Mouse (Mus musculus) cerebellum, postnatal 10 days (tissue): Measurements from ENCODE around the gene Mn1.
A peak's percentile ranks its signal among the peaks of the same experiment; 100 is the strongest.

ENCODE experiments used
- DNase-seq, 2 experiments: peaks; one replicate each; pipeline ENCODE4 v3.0.0; 2021; ENCODE audit warnings: mixed read lengths in 2 of 2

Gene Mn1

DNA sequence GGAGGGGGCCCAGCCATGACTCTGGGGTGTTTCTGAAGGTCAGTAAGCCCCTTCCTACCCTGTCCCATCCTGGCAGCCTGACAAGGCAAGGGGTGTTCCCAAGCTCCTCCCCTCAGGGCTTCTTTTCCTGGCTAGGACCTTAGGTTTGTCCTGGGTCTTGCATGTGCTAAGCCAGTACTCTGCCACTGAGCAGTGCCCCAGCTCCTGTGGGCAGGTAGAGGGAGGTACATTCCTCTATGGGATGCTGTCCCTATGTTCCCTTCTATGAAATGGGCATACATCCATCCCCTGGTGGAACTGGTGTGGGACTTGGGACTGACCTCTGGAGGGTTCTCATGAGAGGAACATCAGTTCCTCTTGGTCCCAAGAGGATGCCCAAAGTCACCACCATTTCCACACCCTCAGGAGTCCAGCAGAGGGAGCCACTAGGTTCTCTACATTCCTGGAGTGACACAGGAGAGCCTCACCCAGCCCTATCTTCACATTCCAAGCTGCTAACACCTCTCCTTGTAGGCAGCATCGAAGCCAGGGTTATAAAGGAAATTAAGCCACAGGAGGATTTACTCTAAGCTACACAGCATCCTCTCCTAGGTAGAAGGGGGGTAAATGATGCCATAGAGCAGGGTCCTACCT, 7.6 kb upstream of the Mn1 start:
- DNase-seq, result peak in 1 of 2 experiments; percentile 40

DNA sequence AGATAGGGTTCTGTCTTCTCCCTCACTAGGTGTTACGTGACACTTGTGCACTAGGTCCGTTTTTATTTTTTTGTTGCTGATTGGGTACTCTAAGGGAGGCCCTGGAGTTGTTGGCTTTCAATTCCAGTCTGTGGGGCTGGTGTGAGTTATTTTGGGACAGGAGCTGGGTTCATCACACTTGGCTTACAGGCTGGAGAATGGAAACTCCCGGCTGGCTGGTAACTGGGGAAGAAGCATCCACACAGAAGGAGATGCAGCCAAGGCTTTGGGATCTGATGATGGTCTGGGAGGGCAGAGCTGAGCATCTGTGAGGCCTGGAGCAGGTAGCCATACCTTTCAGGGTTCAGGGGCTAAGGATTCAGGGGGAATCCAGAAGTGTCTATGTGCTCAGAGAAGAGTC, 6.5 kb upstream of the Mn1 start:
- DNase-seq, result no peak

DNA sequence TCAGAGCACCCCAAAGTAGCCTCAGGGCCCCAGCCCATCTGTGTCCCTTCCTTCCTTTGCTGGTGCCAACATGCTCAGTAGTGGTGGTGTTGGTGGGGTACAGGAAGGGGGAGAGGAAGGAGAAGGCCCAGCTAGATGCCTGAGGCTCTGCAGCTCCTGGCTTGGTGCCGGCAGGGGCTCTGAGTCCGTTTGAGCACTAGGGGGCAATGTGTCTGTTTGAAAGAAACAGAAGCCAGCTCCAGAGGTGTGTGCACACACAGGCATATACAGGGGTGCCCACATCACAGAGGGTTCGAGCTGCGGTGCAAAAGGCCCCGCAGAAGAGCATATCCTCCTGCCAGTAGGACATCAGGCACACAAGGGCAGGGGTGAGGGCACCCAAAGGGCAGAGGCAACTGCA, 3.0 kb upstream of the Mn1 start:
- peak; percentile 90 for DNase-seq

DNA sequence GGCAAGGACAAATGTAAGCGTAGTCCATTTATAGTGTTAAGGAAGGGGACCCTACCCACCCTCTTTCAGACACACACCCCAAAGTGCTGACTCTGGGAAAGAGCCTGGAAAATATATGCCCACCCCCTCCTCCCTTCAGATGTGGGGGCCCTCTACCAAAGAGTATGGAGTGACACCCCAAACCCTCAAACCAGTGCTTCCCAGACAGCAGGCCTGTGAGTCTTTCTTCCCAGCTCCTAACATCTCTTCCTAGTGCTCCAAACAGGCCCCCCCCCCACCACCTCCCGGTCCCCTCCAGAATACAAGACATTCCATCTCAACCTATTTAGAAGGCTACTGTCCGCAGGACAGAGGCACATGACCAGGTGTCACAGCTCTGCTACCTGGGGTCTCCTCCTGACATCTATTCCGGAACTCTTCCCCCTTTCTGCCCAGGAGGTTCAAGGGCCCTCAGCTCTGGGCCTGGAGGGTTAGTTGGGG, 2.4 kb upstream of the Mn1 start:
- no peak for DNase-seq

DNA sequence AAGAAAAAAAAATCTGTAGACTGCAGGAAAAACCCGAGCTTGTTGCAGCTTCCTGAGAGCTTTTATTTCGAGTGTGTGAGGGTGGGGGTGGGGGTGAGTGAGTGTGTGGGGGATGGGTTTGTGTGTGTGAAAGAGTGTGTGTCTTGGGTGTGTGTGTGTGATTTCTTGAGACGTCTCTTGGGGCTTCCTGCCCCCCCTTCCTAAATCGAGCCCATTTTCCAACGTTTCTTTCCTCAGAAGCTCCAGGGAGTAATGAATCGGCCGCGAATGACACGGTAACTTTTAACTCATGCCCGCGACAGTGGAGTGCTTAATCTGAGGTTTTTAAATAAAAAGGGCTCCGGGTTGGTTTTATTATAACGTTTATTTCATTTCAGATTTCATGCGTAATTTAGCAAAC, 1.6 kb upstream of the Mn1 start:
- DNase-seq, result no peak

DNA sequence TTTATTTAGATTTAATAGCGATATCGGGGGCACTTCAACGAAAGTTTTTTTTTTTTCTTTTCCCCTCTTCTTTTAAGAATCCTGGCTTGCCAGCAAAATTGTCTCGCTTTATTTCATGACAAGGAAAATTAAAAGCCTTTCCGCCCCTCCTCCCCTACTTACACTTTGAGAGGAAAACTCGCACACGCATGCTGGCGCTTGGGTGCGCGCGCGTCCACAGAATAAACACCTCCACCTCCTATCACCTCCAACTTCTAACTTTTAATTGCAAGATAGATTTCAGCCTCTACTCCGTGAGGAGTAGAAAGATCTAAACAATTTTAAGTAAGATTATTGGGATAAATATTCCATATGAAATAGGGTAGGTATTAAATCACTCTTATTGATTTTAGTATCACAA, 1.1 kb upstream of the Mn1 start:
- peak in 1 of 2 experiments; percentile 47 for DNase-seq

DNA sequence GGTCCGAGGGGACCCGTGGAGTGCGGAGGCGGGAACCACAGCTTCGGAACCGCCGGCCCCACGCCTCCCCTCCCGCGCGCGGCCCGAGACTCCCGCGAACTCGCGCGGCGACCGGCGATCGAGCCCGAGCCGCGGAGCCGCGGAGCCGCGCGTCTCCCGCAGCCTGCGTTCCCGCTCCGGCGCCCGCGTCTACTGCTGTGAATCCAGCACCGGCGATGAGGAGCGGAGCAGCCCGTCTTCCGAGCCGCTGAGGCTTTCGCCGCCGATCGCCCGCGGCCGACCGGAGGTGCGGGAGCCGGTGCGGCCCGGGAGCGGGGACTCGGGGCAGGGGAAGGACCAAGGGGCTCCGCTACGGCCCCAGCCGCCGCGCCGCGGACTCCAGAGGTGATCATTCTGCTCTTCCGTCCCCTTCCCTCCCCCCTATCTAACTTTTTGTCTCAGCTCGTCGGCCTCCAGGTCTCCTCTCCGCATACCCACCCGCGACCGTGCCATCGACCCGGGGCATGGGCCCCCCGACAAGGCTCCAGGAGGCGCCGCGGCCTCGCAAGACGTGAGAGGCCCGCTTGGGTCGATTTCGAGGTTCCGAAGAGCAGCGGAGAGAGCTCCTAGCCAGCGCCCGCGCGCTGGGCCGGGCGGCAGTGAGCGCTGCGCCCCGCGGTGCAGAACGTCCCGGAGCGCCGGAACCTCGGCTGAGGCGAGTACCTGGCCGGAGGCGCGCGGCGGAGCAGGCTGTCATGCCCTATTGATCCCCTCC, 393 bp downstream of the Mn1 start:
- DNase-seq, result peak; percentile 25 to 52

DNA sequence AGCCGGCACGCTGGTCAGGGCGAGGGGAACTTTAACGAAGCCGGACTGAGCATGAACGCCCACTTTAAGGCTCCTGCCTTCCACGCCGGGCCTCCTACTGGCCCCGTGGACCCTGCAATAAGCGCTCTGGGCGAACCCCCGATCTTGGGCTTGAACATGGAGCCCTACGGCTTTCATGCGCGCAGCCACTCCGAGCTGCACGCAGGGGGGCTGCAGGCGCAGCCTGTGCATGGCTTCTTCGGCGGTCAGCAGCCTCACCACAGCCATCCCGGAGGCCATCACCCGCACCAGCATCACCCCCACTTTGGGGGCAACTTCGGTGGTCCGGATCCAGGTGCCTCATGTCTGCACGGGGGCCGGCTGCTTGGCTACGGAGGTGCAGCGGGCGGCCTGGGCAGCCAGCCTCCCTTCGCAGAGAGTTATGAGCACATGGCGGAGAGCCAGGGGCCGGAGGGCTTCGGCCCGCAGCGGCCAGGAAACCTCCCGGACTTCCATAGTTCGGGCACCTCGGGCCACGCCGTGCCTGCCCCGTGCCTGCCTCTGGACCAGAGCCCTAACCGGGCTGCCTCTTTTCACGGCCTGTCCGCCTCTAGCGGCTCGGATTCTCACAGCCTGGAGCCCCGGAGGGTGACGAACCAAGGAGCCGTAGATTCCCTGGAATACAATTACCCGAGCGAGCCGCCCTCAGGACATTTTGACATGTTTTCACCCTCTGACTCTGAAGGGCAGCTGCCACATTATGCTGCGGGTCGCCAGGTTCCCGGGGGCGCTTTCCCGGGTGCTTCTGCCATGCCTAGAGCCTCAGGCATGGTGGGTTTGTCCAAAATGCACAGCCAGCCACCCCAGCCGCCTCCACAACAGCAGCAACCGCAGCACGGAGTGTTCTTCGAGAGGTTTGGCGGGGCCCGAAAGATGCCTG, 1.3 kb downstream of the Mn1 start:
- peak; percentile 47 to 52 for DNase-seq

DNA sequence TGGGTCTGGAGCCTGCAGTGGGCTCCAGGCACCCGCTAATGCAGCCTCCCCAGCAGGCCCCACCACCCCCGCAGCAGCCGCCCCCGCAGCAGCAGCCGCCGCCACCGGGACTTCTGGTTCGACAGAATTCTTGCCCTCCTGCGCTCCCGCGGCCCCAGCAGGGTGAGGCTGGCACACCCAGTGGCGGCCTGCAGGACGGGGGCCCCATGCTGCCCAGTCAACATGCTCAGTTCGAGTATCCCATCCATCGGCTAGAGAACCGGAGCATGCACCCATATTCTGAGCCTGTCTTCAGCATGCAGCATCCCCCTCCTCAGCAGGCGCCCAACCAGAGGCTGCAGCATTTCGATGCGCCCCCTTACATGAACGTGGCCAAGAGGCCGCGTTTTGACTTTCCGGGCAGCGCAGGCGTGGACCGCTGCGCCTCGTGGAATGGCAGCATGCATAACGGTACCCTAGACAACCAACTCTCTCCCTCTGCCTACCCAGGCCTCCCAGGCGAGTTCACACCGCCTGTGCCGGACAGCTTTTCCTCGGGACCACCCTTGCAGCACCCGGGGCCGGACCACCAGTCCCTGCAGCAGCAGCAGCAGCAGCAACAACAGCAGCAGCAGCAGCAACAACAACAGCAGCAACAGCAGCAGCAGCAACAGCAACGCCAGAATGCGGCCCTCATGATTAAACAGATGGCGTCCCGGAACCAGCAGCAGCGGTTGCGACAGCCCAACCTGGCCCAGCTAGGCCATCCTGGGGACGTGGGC, 2.1 kb downstream of the Mn1 start:
- DNase-seq, result peak in 1 of 2 experiments; percentile 30

DNA sequence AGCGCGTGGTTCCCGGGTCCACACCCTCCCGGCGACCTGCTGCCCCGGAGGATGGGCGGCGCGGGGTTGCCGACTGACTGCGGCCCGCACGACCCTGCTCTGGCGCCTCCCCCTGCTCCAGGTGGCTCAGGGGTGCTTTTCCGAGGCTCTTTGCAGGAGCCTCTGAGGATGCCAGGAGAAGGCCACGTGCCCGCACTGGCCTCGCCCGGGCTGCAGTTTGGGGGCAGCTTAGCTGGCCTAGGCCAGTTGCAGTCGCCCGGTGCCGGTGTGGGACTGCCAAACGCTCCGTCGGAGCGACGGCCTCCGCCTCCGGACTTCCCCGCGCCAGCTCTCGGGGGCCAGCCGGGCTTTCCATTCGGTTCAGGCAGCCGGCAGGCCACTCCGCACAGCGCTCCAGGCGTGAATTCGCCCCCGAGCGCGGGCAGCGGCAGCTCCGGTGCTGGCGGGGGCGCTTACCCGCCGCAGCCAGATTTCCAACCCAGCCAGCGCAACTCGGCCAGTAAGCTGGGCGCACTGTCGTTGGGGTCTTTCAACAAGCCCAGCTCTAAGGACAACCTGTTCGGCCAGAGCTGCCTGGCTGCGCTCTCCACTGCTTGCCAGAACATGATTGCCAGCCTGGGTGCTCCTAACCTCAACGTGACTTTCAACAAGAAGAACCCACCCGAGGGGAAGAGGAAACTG, 3.0 kb downstream of the Mn1 start:
- peak; percentile 38 to 42 for DNase-seq

DNA sequence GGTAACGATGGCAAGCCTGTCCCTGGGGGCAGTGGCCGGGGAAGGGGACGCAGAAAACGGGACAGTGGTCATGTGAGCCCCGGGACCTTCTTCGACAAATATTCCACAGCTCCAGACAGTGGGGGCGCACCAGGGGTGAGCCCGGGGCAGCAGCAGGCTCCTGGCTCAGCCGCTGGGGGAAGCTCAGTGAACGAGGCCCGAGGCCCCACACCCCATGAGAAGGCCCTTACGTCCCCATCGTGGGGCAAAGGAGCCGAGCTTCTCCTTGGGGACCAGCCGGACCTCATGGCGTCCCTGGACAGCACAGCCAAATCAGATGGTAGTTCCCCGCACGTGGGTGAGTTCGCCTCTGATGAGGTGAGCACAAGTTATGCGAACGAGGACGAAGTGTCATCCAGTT, 3.7 kb downstream of the Mn1 start:
- DNase-seq, result no peak

DNA sequence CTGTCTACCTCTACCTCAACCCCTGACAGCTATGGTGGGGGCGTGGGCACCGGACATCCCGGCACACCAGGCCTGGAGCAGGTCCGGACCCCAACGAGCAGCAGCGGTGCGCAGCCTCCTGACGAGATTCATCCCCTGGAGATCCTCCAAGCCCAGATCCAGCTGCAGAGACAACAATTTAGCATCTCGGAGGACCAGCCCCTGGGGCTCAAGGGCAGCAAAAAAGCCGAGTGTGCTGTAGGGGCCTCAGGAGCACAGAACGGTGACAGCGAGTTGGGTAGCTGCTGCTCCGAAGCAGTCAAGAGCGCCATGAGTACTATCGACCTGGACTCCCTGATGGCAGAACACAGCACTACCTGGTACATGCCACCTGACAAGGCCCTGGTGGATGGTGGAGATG, 4.3 kb downstream of the Mn1 start:
- DNase-seq, result no peak

DNA sequence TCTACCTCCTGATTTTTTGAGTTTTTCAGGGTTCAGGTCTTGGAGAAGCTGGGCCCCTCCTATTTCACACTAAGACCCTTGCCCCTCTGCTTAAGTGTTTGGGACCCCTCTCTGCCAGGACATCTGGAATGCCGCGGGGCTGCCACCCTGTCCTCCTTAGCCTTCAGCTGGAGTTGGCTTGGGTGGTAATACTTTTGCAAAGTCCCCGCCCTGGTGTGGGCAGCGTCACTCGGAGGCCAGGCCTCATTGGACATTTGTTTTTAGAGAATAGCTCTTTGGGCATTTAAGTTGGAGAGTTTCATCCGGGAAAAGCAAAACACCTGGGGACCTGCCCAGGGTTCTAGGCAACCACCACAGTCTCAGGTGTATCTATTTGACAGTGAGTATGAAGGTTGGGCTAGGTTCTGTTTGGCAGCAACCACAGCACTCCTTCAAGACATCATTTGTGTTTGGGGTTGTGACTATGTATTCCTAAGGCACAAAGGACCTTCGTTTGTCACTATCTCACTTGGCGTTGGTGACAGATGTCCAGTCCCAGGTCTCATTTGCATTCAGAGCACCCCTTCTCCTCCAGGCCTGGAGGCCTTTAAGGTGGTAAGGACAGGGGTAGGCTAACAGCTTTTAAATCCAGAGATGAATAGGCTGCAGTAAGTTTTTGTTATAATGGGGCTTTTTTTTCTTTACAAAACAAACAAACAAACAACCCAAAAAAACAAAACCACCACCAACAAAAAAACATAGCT, 5.1 kb downstream of the Mn1 start:
- DNase-seq, result no peak

DNA sequence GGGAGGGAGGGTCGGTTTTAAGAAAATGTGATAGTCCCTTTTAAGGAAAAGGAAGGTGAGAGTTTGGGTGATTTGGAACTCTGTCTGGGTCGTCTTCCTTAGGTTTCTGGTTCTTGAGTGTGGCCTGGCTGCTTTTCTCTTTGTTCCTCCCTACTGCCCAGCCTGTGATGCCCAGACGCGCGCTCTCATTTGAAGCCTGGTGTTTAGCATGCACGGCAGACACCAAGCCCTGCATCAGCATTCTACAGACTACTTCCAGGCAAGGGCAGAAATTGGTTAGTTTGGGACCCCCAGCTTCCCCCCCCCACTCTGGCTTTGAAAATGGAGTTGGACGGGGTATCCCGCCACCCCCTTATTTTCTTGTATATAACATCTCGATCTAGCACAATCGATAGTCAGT, 5.8 kb downstream of the Mn1 start:
- DNase-seq, result no peak

DNA sequence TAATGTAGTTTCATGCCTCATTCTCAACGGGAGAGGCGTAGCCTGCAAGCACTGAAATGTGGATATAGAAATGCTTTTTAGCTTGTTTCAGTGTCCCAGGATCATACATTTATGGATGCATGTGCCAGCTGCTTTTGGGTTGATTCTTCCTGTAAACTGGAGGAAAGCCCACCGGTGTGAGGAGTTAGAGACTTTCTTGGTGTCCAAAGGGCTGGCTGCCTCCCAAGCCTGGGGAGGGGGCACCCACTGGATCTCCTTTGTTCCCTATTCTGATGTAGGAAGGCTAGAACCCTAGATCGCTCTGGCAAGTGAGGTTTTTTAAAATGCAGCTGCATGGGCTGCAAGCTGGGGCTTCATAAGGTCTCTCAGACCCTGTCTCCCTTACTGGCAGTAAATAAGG, 6.5 kb downstream of the Mn1 start:
- DNase-seq, result no peak

DNA sequence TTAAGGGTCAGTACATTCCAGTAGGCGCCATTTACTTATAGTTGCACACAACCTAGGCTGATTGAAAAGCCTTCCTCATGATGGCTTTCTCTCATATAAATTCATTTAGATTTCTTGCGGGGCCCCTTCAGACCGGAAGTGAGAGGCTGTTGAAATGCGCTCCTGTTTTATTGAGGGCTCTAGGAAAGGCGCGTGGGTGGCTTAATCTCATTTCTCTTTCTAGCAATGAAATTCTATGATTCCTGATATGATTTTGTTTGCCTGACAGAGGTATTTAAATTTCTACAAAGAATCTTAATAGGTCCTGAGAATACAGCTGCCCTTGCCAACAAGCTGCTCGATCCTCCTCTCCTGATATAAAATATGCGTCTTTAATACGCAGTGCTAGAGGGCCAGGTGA, 8.7 kb downstream of the Mn1 start:
- no peak for DNase-seq

DNA sequence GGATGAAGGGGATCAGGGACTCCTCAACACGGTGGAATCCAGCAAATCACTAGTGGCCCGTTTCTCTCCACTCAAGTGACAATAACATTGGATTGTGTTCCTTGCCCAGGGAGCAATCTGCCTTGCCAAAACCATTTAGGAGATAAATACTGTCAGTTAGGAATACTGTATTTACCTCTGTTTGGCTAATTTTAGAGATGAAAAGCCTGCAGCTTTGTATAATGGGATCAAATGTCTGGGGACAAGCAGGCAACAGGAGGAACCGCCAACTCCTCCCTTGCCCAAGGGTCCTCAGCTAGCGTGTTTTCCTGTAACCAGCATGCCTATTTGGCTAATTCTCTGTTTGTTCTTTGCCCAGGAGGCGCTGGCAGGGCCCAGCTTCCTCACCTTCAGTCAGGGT, 9.1 kb downstream of the Mn1 start:
- no peak for DNase-seq

DNA sequence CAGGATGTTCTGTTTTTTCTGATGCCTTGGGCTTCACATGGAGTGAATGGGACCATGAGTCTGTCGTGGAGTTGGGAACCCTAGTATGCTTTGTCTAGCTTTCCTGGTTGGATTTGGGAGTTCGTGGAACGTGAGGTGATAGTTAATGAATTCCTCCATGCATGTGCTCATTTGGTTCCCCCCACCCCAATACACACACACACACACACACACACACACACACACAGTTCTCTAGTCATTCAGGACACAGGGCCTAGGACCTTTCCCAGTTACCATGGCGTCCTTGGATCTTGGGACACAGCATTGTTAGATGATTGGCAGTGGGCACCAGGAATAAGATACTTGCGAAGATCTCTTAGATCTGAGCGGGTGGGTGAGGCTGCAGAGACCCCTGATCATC, 11.7 kb downstream of the Mn1 start:
- DNase-seq, result no peak

DNA sequence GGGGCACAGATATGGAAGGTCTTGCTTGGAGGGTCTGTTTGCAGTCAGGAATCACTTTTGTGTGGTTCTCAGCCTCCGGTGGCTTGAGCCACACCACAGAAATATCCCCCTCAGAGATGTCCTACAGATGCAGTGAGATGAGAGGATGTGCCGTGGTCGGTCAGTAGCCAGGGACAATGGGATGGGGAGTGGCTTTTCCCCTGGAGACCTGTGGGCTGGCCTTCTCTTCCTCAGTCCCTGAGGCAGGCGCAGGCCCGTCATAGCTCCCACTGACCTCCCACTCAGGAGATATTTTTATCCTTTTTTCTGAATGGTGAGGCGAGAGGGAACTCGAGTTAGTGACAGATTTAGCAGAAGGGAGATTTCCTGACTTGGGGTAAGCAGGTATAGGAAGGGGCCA, 12.6 kb downstream of the Mn1 start:
- DNase-seq, result no peak

DNA sequence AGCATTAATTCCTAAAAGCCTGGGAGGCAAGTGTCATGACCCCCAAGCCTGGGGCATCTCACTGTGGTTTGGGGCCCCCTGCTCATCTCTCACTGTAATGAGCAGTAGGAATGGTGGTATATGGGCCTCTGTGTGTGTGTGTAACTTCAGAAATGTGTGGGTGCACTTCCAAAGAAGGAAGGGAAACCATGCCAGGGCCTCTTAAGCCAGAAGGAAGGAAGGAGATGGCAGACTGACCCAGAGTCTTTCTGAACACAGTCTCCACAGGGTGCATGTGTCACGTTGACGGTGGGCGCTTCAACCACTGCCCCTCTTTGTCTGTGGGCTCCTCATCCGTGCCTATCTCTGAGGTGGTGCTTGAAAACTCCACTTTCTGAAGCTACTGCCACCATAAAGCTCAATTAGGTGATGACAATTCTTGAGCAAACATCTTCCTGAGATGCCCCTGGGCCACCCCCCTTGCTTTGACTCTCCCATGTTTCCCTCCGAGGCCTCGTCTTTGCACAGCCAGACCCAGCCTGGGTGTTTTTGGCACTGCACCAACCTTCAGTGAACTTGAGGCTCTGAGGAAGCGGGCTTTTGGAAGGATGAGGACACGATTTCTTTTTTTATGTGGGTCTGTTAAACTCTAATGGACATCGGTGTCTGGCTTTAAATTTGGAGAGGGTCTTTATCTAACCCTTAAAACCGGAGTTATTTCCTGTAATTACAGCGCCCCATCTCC, 14.0 kb downstream of the Mn1 start:
- peak in 1 of 2 experiments; percentile 48 for DNase-seq

DNA sequence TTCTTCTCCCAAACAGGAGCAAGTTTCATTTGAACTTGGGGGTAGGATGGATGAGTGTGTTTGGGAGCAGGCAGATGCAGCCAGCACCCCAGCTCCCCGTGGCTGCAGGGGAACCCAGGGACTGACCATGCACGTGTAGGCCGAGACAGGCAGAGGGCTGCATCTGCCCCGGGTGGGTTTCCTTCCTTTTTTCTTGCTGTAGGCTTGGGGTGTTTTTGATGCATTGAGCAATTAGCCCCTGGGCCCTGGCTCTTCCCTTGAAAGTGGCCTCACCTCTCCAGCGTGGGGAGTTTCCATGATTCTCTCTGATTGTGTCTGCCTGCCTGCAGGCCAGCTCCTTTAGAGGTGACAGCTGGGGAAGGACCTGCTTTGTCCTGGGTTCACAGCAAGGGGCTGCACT, 15.7 kb downstream of the Mn1 start:
- no peak for DNase-seq
